Mouse (Mus musculus) cerebellum, adult 2 months (tissue): ENCODE data around the gene Map6. TPM values are rescaled to one million over a fixed set of nuclear protein-coding genes. Genes with fewer than 3 reads are reported as not detected.
A peak's percentile ranks its signal among the peaks of the same experiment; 100 is the strongest.

Experiments used
- DNase-seq, 2 experiments: peaks; one replicate each; pipeline ENCODE4 v3.0.0; 2021
- H3K27ac ChIP-seq: fragments of 200-500 bp; 2 replicates; pipeline ENCODE4 v1.5.1; 2012; ENCODE audit warnings: low read length, control low read depth, inconsistent platforms; ENCODE audit not compliant: insufficient read depth
- H3K27me3 ChIP-seq: fragments of 200-500 bp; 2 replicates; pipeline ENCODE4 v1.6.1; 2012; ENCODE audit warnings: inconsistent platforms, mild to moderate bottlenecking, low read length, moderate library complexity; ENCODE audit not compliant: control insufficient read depth, insufficient read depth
- H3K4me1 ChIP-seq: fragments of 200-500 bp; 2 replicates; pipeline ENCODE4 v1.6.1; 2011; ENCODE audit warnings: low read length; ENCODE audit not compliant: control insufficient read depth, insufficient read depth
- H3K4me3 ChIP-seq: fragments of 200-500 bp; replicated peaks from 2 replicates; pipeline ENCODE3; 2011; ENCODE audit warnings: mild to moderate bottlenecking, low read depth, low read length, control low read depth; ENCODE audit not compliant: insufficient read depth
- CTCF ChIP-seq: fragments of 200-500 bp; IDR thresholded peaks from 2 replicates; pipeline ENCODE4 v1.5.1; 2011; ENCODE audit warnings: low read depth, mild to moderate bottlenecking, control low read depth, low read length, moderate library complexity, borderline replicate concordance; ENCODE audit not compliant: insufficient read depth
- POLR2A ChIP-seq: fragments of 200-500 bp; IDR thresholded peaks from 2 replicates; pipeline ENCODE4 v1.6.1; 2011; ENCODE audit warnings: low read length, control low read depth, borderline replicate concordance; ENCODE audit not compliant: insufficient read depth
- WGBS: fragments of 180-500 bp; shearing (Covaris S2); methylation state at CpG from one replicate; pipeline ENCODE4 v1.1.7; 2018; 5-methylcytosine and 5-hydroxymethylcytosine counted together
- polyA plus RNA-seq: library from polyadenylated mRNA; depleted of rRNA; stranded (reverse); fragments of >200 nt; gene quantifications from 2 replicates; pipeline ENCODE4 v1.2.3, GENCODE M21; 2012

Gene Map6
- polyA plus RNA-seq, 1 experiment, result 78.9 TPM

DNA sequence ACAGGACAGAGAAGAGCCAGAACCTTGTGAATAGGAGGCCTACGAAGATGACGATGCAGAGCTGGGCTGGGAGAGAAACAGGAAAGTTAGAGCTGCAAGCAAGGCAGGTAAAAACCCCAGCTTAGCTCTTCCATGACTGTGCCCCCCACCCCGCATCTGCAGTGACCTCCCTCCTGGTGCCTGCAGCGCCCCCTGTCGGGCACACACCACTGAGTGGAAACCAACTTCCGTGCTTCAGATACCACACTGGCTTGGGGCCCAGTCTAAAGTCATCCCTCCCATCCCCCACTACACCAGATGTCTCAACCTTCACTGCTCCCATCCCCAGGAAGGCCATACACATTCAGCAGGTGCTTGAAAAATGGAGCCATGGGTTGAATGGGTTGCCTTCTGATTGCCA lies 34.7 kb upstream of the Map6 start:
- Histone ChIP-seq H3K4me3 (no peak overlapping the region), H3K27me3 (no peaks in the 10 kb centered on the region; the same call in 1 of the 2 replicates), H3K4me1 (no peaks in the 10 kb centered on the region; the same call in 1 of the 2 replicates), H3K27ac (no peak overlapping the region)
- TF ChIP-seq POLR2A (no peak), CTCF (no peak)
- no peak for DNase-seq
- WGBS, result 57% methylated on average over 6 of the region's 6 CpGs

DNA sequence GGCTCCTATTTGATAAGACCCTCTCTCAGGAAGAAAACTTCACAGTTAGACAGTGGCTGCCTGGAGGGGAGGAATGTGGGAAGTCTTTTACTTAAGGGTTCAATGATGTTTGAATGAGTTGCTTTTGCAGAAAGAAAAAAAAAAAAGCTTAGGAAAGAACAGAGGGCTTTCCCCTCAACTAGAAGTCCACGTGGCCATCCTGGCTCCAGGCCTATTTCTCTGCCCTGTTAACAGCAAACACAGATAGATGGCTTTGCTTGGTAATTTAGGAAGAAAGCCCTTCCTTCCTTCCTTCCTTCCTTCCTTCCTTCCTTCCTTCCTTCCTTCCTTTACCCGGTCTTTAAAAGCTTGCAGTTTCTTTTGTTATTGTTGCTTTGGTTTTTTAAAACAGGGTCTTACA lies 32.3 kb upstream of the Map6 start:
- no peak for DNase-seq
- 41% methylated on average over 2 of the region's 2 CpGs for WGBS
- Histone ChIP-seq H3K27ac (no peak overlapping the region), H3K27me3 (peaks cover 1% of the 10 kb centered on the region; the same call in 1 of the 2 replicates), H3K4me1 (no peaks in the 10 kb centered on the region; the same call in 1 of the 2 replicates), H3K4me3 (no peak overlapping the region)
- TF ChIP-seq CTCF, result no peak
- no peak for TF ChIP-seq POLR2A

DNA sequence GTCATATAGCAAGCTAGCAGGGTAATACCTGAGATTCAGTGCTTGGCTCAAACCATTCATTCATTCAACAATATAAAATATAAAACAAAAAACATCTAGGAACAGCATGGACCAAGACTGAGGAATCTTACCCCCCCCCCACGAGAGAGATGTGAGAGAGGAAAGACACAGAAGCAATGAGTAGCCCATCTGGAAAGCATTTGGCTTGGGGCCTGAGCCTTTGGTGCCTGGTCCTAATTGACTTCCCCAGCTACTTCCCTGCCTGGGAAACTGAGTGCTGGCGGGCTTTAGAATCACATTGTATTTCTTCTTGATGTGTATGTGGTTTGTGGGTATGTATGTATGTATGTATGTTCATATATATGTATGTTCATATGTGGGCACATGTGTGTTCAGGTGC lies 31.6 kb upstream of the Map6 start:
- Histone ChIP-seq H3K4me1 (no peaks in the 10 kb centered on the region; the same call in 1 of the 2 replicates), H3K27me3 (peaks cover 1% of the 10 kb centered on the region; the same call in 1 of the 2 replicates), H3K4me3 (no peak overlapping the region), H3K27ac (no peak overlapping the region)
- DNase-seq, result no peak
- TF ChIP-seq CTCF (no peak), POLR2A (no peak)
- 65% methylated on average over 2 of the region's 2 CpGs for WGBS

DNA sequence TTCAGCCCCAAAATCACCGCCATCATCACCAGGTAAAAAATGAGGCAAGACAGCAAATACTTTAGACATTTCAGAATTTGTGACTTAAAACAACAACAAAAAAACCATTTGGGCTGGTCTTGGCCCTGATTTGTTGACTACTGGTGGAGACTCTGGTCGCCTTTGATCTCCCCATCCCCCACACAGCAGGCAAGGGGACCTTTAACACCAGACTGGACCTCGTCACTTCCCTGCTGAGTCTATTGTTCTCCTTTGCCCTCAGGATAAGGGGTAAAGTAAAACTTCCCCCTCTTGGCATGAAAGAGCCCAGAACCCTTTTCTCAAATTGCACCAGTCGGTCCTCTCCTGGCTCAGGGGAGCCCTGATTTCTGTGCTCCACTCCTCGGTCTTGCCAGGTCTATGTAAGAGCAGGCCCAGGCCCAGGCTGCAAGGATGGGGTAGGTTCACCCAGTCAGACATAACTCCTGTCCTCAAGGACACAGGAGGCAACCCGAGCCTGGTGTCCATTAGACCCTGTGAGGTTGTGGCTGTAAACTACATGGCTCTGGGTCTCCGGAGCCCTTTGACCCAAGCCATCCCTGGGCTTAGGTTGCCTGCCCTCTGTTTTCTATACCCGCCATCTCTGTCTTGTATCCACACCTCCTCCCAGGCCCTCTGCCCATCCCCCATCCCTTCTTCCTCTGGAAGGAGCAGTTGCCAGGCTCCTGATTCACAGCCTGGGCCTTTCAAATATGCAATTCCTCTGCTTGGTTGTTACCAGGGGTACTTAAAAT lies 30.2 kb upstream of the Map6 start:
- WGBS, result 72% methylated on average over 8 of the region's 8 CpGs
- H3K27me3 ChIP-seq, result peaks cover 1% of the 10 kb centered on the region; the same call in 1 of the 2 replicates
- DNase-seq, result no peak
- H3K27ac ChIP-seq, result no peak overlapping the region
- no peak for TF ChIP-seq CTCF
- H3K4me1 ChIP-seq, result no peaks in the 10 kb centered on the region; the same call in 1 of the 2 replicates
- H3K4me3 ChIP-seq, result no peak overlapping the region

DNA sequence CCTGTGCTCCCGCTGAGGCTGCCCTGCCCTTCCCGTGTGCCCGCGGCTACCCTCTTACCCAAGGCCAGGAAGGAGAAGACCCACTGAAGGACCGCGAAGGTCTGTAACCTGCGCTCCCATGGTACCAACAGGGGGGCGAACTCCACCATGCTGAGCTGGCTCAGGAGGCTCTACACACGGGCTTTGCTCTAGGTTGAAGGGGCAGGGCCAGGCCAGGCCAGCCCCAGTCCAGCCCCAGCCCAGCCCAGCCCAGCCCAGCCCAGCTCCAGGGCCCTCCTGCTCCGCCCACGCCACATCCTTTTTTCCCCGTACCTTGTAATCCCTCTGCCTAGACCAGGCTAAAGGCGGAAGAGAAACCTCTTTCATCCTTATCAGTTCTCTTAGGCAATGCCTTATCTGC lies 28.8 kb upstream of the Map6 start, which contains the start of gene Mogat2:
TSS of gene Mogat2 (minus strand) at position 203 of the 400 bp plus-strand sequence.
- Histone ChIP-seq H3K4me3 (no peak within 1 kb of the TSS), H3K27me3 (peaks cover 1% of the 10 kb centered on the region; the same call in 1 of the 2 replicates), H3K27ac (no peak within 1 kb of the TSS), H3K4me1 (no peaks in the 10 kb centered on the region)
- WGBS, result 35% methylated on average over 13 of the region's 13 CpGs
- no peak for TF ChIP-seq CTCF
- TF ChIP-seq POLR2A, result no peak
- no peak for DNase-seq

DNA sequence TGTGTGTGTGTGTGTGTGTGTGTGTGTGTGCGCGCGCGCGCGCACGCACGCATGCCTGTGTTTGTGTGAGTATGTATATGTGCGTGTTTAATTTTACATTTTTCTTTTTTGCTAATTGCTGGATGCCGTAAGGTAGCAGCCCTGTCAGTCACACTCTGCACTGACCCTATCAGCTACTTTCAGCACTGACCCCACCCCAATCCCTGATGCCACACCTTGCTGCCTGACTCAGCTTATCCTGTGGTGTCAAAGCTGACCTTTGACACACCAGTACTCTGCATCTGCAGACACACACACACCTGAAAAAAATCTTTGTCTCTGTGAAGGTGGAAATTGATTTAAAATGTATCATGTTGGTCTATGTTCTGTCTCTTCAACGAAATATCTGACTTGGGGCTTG lies 25.1 kb upstream of the Map6 start:
- H3K4me1 ChIP-seq, result no peaks in the 10 kb centered on the region
- DNase-seq, result no peak
- H3K27me3 ChIP-seq, result peaks cover 1% of the 10 kb centered on the region; the same call in 1 of the 2 replicates
- H3K4me3 ChIP-seq, result no peak overlapping the region
- no peak overlapping the region for H3K27ac ChIP-seq
- no peak for TF ChIP-seq CTCF
- no peak for TF ChIP-seq POLR2A
- WGBS, result 96% methylated on average over 11 of the region's 11 CpGs

DNA sequence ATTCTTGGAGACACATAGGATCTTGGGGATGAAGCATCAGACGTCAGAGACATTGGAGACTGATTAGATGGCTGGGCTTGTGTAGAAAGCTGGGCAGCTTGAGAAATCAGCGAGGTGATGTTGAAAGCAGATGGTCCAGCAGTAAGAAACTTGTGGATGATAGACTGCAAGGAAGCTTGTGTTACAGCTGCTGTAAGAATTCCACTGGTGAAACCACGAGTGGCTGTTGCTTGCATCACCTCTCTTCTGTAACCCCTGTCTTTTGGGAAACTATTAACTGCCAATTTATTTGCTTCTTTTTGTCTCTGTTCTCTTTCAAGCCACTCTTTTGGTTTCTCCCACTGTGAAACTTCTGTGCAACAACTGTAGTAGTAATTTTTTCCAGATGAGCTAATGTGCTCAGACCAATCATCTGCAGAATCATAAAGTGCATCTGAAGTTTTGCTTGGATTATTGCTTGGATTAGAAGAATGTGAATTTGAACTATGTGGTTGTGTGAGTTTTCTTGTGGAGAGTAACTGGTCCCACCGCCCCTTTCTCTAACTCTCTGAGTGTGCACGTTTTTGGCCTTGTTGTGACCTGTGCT lies 19.0 kb upstream of the Map6 start:
- Histone ChIP-seq H3K4me1 (no peaks in the 10 kb centered on the region), H3K27me3 (no peaks in the 10 kb centered on the region), H3K4me3 (no peak overlapping the region), H3K27ac (no peak overlapping the region)
- WGBS, result 77% methylated on average over 5 of the region's 5 CpGs
- no peak for DNase-seq
- TF ChIP-seq POLR2A (no peak), CTCF (no peak)

DNA sequence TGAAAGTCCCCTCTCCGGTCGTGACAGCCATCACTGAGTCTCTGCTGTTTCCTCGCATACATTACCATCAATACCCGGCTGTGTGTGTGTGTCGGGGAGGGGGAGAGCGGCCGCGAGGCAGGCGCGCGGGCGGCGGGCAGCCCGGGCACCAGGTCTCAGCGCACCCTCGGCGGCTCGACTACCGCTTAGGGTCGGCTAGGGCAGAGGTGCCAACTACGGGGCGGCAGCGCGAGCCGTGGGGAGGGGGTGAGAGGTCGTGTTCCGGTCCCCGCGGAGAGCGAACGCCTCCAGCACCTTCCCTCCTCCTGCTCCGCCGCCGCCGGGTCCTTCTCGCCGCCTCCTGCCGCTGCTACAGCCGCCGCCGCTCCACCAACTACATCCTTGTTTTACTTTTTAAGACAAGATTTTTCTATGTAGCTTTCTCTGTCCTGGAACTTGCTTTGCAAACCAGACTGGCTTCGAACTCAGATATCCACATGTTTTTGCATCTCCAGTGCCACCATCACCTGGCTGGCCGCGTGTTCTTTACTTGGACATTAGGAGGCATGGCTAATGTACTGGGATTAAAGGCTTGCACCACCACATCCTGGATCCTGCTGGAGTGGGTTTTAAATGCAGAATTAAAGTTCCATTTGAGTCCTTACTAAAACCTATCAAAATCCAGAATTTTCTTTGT lies 18.2 kb upstream of the Map6 start:
- Histone ChIP-seq H3K27me3 (no peaks in the 10 kb centered on the region), H3K4me1 (no peaks in the 10 kb centered on the region), H3K4me3 (peak overlapping the region; percentile 28), H3K27ac (no peak overlapping the region)
- DNase-seq, result no peak
- TF ChIP-seq CTCF (no peak), POLR2A (no peak)
- 2% methylated on average over 42 of the region's 44 CpGs for WGBS
